Mouse (Mus musculus) CH12.LX (cell line): ENCODE measurements at regions not wholly inside any gene's neighbourhood (a gene's known extent, or its start where the extent isn't known, plus 50 kb on each side); places are given as distances from the start of the nearest gene placed in this dataset.

Source experiments
- DNase-seq: peaks from one replicate; pipeline ENCODE4 v3.0.0-alpha.2; 2013; ENCODE audit errors: extremely low read depth
- H3K27ac ChIP-seq: 2 replicates; pipeline ENCODE4 v1.5.1; 2012; ENCODE audit warnings: low read depth, mild to moderate bottlenecking, control low read depth, moderate library complexity; ENCODE audit not compliant: insufficient read depth
- H3K27me3 ChIP-seq: replicated peaks from 2 replicates; pipeline ENCODE3; 2012; ENCODE audit warnings: inconsistent platforms
- H3K36me3 ChIP-seq, 2 experiments: replicated peaks in 1 of 2; 2 replicates each; pipeline versions ENCODE3 to v1.6.1; 2012; ENCODE audit warnings: inconsistent platforms in 1 of 2, low read length in 1 of 2, mild to moderate bottlenecking in 1 of 2, mixed read lengths in 1 of 2, moderate library complexity in 1 of 2; ENCODE audit not compliant: control insufficient read depth in 1 of 2, insufficient read depth in 1 of 2
- H3K4me1 ChIP-seq, 2 experiments: 2 replicates each; pipeline ENCODE4 v1.6.1; 2012; ENCODE audit warnings: inconsistent platforms in 1 of 2, moderate library complexity in 1 of 2; ENCODE audit not compliant: insufficient read depth in 2 of 2, control insufficient read depth in 1 of 2
- H3K4me2 ChIP-seq: 2 replicates; pipeline ENCODE4 v1.6.1; 2012; ENCODE audit warnings: low read depth, mild to moderate bottlenecking, control low read depth; ENCODE audit not compliant: poor library complexity, insufficient read depth, severe bottlenecking
- H3K4me3 ChIP-seq, 3 experiments: fragments of 150-350 bp in 1 of 3; sonication (generic) in 1 of 3; replicated peaks in 1 of 3; 2 replicates each; pipeline versions ENCODE3 to v1.5.1; 2011 to 2012; ENCODE audit warnings: low read depth in 2 of 3, low read length in 2 of 3, mild to moderate bottlenecking in 2 of 3, moderate library complexity in 2 of 3, control low read depth in 1 of 3, improper control_type of control experiment in 1 of 3, inconsistent platforms in 1 of 3, mixed read lengths in 1 of 3; ENCODE audit not compliant: poor library complexity in 1 of 3
- H3K79me2 ChIP-seq: replicated peaks from 2 replicates; pipeline ENCODE4 v1.6.1; 2012; ENCODE audit warnings: mild to moderate bottlenecking, moderate library complexity; ENCODE audit not compliant: control insufficient read depth, poor library complexity, insufficient read depth, severe bottlenecking; ENCODE audit errors: extremely low read depth
- H3K9ac ChIP-seq: 2 replicates; pipeline ENCODE4 v1.6.1; 2012; ENCODE audit warnings: low read depth, mild to moderate bottlenecking, control low read depth, moderate library complexity; ENCODE audit not compliant: insufficient read depth
- H3K9me3 ChIP-seq: replicated peaks from 2 replicates; pipeline ENCODE3; 2012; ENCODE audit warnings: low read length, inconsistent platforms, mixed read lengths
- BHLHE40 ChIP-seq: IDR thresholded peaks from 2 replicates; pipeline ENCODE4 v1.6.1; 2011; ENCODE audit warnings: mild to moderate bottlenecking, low read depth, low read length, improper control_type of control experiment
- CTCF ChIP-seq, 2 experiments: IDR thresholded peaks in 1 of 2; conservative IDR thresholded peaks in 1 of 2; 2 replicates each; pipeline ENCODE4 v1.5.1; 2011 to 2012; ENCODE audit warnings: low read depth in 2 of 2, low read length in 2 of 2, improper control_type of control experiment in 1 of 2, inconsistent platforms in 1 of 2, mild to moderate bottlenecking in 1 of 2, moderate library complexity in 1 of 2
- E2F4 ChIP-seq: IDR thresholded peaks from 2 replicates; pipeline ENCODE4 v1.6.1; 2011; ENCODE audit warnings: low read depth, low read length, improper control_type of control experiment; ENCODE audit not compliant: insufficient replicate concordance
- EP300 ChIP-seq: IDR thresholded peaks from 2 replicates; pipeline ENCODE4 v1.6.1; 2011; ENCODE audit warnings: low read length, improper control_type of control experiment
- ETS1 ChIP-seq: conservative IDR thresholded peaks from 2 replicates; pipeline ENCODE4 v1.6.1; 2012; ENCODE audit warnings: low read depth, mild to moderate bottlenecking, inconsistent platforms, low read length, improper control_type of control experiment, moderate library complexity
- HCFC1 ChIP-seq: IDR thresholded peaks from 2 replicates; pipeline ENCODE4 v1.6.1; 2012; ENCODE audit warnings: low read depth, mild to moderate bottlenecking, inconsistent platforms, low read length, improper control_type of control experiment
- JUN ChIP-seq: IDR thresholded peaks from 2 replicates; pipeline ENCODE4 v1.6.1; 2011; ENCODE audit warnings: low read depth, mild to moderate bottlenecking, low read length, improper control_type of control experiment, moderate library complexity; ENCODE audit not compliant: insufficient read depth
- JUND ChIP-seq: conservative IDR thresholded peaks from 2 replicates; pipeline ENCODE4 v1.6.1; 2011; ENCODE audit warnings: low read depth, low read length, improper control_type of control experiment
- KAT2A ChIP-seq: IDR thresholded peaks from 2 replicates; pipeline ENCODE4 v1.6.1; 2012; ENCODE audit warnings: low read length, improper control_type of control experiment, inconsistent platforms; ENCODE audit not compliant: insufficient replicate concordance
- MAZ ChIP-seq: IDR thresholded peaks from 2 replicates; pipeline ENCODE4 v1.6.1; 2012; ENCODE audit warnings: low read depth, mild to moderate bottlenecking, inconsistent platforms, low read length, improper control_type of control experiment, moderate library complexity
- MEF2A ChIP-seq: IDR thresholded peaks from 2 replicates; pipeline ENCODE4 v1.6.1; 2014; ENCODE audit warnings: low read depth, mild to moderate bottlenecking, inconsistent platforms, low read length, improper control_type of control experiment, borderline replicate concordance
- MXI1 ChIP-seq: IDR thresholded peaks from 2 replicates; pipeline ENCODE4 v1.6.1; 2011; ENCODE audit warnings: mild to moderate bottlenecking, low read depth, low read length, improper control_type of control experiment
- PAX5 ChIP-seq: IDR thresholded peaks from 2 replicates; pipeline ENCODE4 v1.6.1; 2012; ENCODE audit warnings: low read length, inconsistent platforms, mixed read lengths
- POLR2A ChIP-seq: IDR thresholded peaks from 2 replicates; pipeline ENCODE4 v1.6.1; 2011; ENCODE audit warnings: low read depth, mild to moderate bottlenecking, improper control_type of control experiment, low read length
- RAD21 ChIP-seq: IDR thresholded peaks from 2 replicates; pipeline ENCODE4 v1.6.1; 2011; ENCODE audit warnings: low read depth, mild to moderate bottlenecking, low read length, improper control_type of control experiment, moderate library complexity
- SIN3A ChIP-seq: IDR thresholded peaks from 2 replicates; pipeline ENCODE4 v1.6.1; 2012; ENCODE audit warnings: low read length, improper control_type of control experiment, inconsistent platforms
- TBP ChIP-seq: conservative IDR thresholded peaks from 2 replicates; pipeline ENCODE4 v1.6.1; 2011; ENCODE audit warnings: low read depth, low read length, improper control_type of control experiment
- TCF12 ChIP-seq: IDR thresholded peaks from 2 replicates; pipeline ENCODE4 v1.6.1; 2014; ENCODE audit warnings: low read depth, mild to moderate bottlenecking, inconsistent platforms, low read length, improper control_type of control experiment
- USF2 ChIP-seq: conservative IDR thresholded peaks from 2 replicates; pipeline ENCODE4 v1.6.1; 2011; ENCODE audit warnings: low read depth, low read length, improper control_type of control experiment
- ZC3H11A ChIP-seq: IDR thresholded peaks from 2 replicates; pipeline ENCODE4 v1.6.1; 2012; ENCODE audit warnings: low read depth, mild to moderate bottlenecking, inconsistent platforms, low read length, improper control_type of control experiment
- ZKSCAN1 ChIP-seq: IDR thresholded peaks from 2 replicates; pipeline ENCODE4 v1.6.1; 2012; ENCODE audit warnings: low read depth, inconsistent platforms, low read length, improper control_type of control experiment, borderline replicate concordance
- ZMIZ1 ChIP-seq: IDR thresholded peaks from 2 replicates; pipeline ENCODE4 v1.6.1; 2012; ENCODE audit warnings: low read depth, mild to moderate bottlenecking, inconsistent platforms, low read length, improper control_type of control experiment
- dilution Hi-C: fragments of 300-500 bp; cut with MboI; formaldehyde crosslinking; loops from 2 replicates; pipeline ENCODE4 v1.14.3; 2020; ENCODE audit warnings: low sequenced_read_pairs; ENCODE audit not compliant: extremely low pct_unique_long_range_greater_than_20kb, extremely low pct_ligation_motif_present
- in situ Hi-C: fragments of 300-500 bp; cut with MboI; formaldehyde crosslinking; loops from 3 replicates; pipeline ENCODE4 v1.14.3; 2019; ENCODE audit warnings: low sequenced_read_pairs, low pct_ligation_motif_present, low pct_unique_long_range_greater_than_20kb, mixed read lengths

- Histone ChIP-seq H3K9me3 (peaks cover 57% of the 10 kb centered on the region), H3K27ac (no peak overlapping the region), H3K4me1 (no peaks in the 10 kb centered on the region), H3K4me2 (no peak overlapping the region), H3K4me3 (no peak overlapping the region), H3K9ac (no peak overlapping the region), H3K27me3 (no peaks in the 10 kb centered on the region), H3K79me2 (no peaks in the 10 kb centered on the region), H3K36me3 (no peaks in the 10 kb centered on the region)
- TF ChIP-seq EP300 (no peak), JUND (no peak), ZC3H11A (no peak), MXI1 (no peak), HCFC1 (no peak), MAZ (no peak), KAT2A (no peak), TCF12 (no peak), ETS1 (no peak), MEF2A (no peak)
- no peak for DNase-seq
- in situ Hi-C loops (no loop called here), dilution Hi-C loops (no loop called here)
These were observed 402.1 kb upstream of the Klhl29 start for GRCm38 (mm10) chr12:5777556-5777955.

GRCm38 (mm10) chr12:5771399-5771978 is 396.0 kb upstream of the Klhl29 start:
- Histone ChIP-seq H3K9ac (no peak overlapping the region), H3K27ac (no peak overlapping the region), H3K79me2 (no peaks in the 10 kb centered on the region), H3K27me3 (no peaks in the 10 kb centered on the region), H3K4me1 (no peaks in the 10 kb centered on the region), H3K4me2 (no peak overlapping the region), H3K4me3 (no peak overlapping the region), H3K36me3 (no peaks in the 10 kb centered on the region), H3K9me3 (peaks cover 44% of the 10 kb centered on the region)
- dilution Hi-C loops (no loop called here), in situ Hi-C loops (no loop called here)
- no peak for DNase-seq
- no peak for TF ChIP-seq TBP
- no peak for TF ChIP-seq MEF2A
- no peak for TF ChIP-seq USF2
- TF ChIP-seq MXI1: no peak
- TF ChIP-seq PAX5: no peak
- no peak for TF ChIP-seq JUND
- no peak for TF ChIP-seq ZMIZ1
- TF ChIP-seq POLR2A: no peak
- no peak for TF ChIP-seq ZKSCAN1
- no peak for TF ChIP-seq BHLHE40
- no peak for TF ChIP-seq MAZ
- TF ChIP-seq CTCF (conservative IDR thresholded peaks at IDR 0.05 in 1 of 2, IDR thresholded peaks at IDR 0.05 in 1 of 2; ENCODE audit: low read depth in 2 of 2, low read length in 2 of 2): no peak
- no peak for TF ChIP-seq RAD21
- no peak for TF ChIP-seq E2F4
- no peak for TF ChIP-seq JUN
- TF ChIP-seq SIN3A: no peak
